Mouse (Mus musculus) MEL (cell line): ENCODE data around the gene Rbm47.

Experiments used
- BHLHE40 ChIP-seq: IDR thresholded peaks from 2 replicates; pipeline ENCODE4 v1.6.1; 2012; ENCODE audit warnings: low read depth, mild to moderate bottlenecking, inconsistent platforms, low read length, improper control_type of control experiment, borderline replicate concordance
- CTCF ChIP-seq, 3 experiments: IDR thresholded peaks in 2 of 3; conservative IDR thresholded peaks in 1 of 3; 2 replicates each; pipeline ENCODE4 v1.5.1; 2011 to 2012; ENCODE audit warnings: low read length in 3 of 3, low read depth in 2 of 3, mild to moderate bottlenecking in 2 of 3, improper control_type of control experiment in 1 of 3, inconsistent platforms in 1 of 3, mixed read lengths in 1 of 3, moderate library complexity in 1 of 3; ENCODE audit not compliant: control insufficient read depth in 1 of 3, insufficient read depth in 1 of 3, poor library complexity in 1 of 3, severe bottlenecking in 1 of 3
- EP300 ChIP-seq, 2 experiments: IDR thresholded peaks; 2 replicates each; pipeline ENCODE4 v1.6.1; 2011; ENCODE audit warnings: improper control_type of control experiment in 2 of 2, low read length in 2 of 2, low read depth in 1 of 2, mild to moderate bottlenecking in 1 of 2
- MAX ChIP-seq: IDR thresholded peaks from 2 replicates; pipeline ENCODE4 v1.6.1; 2011; ENCODE audit warnings: low read length, improper control_type of control experiment
- MXI1 ChIP-seq: IDR thresholded peaks from 2 replicates; pipeline ENCODE4 v1.6.1; 2011; ENCODE audit warnings: mild to moderate bottlenecking, low read depth, low read length, improper control_type of control experiment
- UBTF ChIP-seq: IDR thresholded peaks from 2 replicates; pipeline ENCODE4 v1.6.1; 2012; ENCODE audit warnings: low read depth, mild to moderate bottlenecking, inconsistent platforms, low read length, improper control_type of control experiment, moderate library complexity, borderline replicate concordance; ENCODE audit not compliant: insufficient read depth
- USF2 ChIP-seq, 2 experiments: IDR thresholded peaks; 2 replicates each; pipeline ENCODE4 v1.6.1; 2011 to 2012; ENCODE audit warnings: improper control_type of control experiment in 2 of 2, low read length in 2 of 2, borderline replicate concordance in 1 of 2, inconsistent platforms in 1 of 2, low read depth in 1 of 2, mild to moderate bottlenecking in 1 of 2; ENCODE audit not compliant: insufficient read depth in 1 of 2
- ZMIZ1 ChIP-seq: IDR thresholded peaks from 2 replicates; pipeline ENCODE4 v1.6.1; 2012; ENCODE audit warnings: low read depth, mild to moderate bottlenecking, inconsistent platforms, low read length, improper control_type of control experiment, moderate library complexity

GRCm38 (mm10) chr5:65997813-65998212 lies 175.1 kb downstream of the Rbm47 start:
- TF ChIP-seq ZMIZ1 (no peak), CTCF (IDR thresholded peaks at IDR 0.05 in 2 of 3, conservative IDR thresholded peaks at IDR 0.05 in 1 of 3; ENCODE audit: control insufficient read depth in 1 of 3, insufficient read depth in 1 of 3, low read depth in 2 of 3, low read length in 3 of 3, poor library complexity in 1 of 3, severe bottlenecking in 1 of 3) (no peak), UBTF (no peak), USF2 (IDR thresholded peaks at IDR 0.05; ENCODE audit: borderline replicate concordance in 1 of 2, insufficient read depth in 1 of 2, low read depth in 1 of 2, low read length in 2 of 2) (no peak), MAX (no peak), BHLHE40 (no peak), MXI1 (no peak), EP300 (IDR thresholded peaks at IDR 0.05; ENCODE audit: low read depth in 1 of 2, low read length in 2 of 2) (no peak)
